Mouse (Mus musculus): ENCODE results near the gene Fscb. TPM values are rescaled to one million over a fixed set of nuclear protein-coding genes. Genes with fewer than 3 reads are reported as not detected.

Gene Fscb
- total RNA-seq (2021), result not detected
- long read RNA-seq, experiment 1, result 0 reads
- long read RNA-seq, experiment 2, result 0 reads

- no peak for DNase-seq (ENCODE audit: low spot score in 2 of 2)
These were observed at the start of gene Fscb for GRCm38 (mm10) chr12:64474590-64474989. Gene Fscb, minus strand, starts transcription at chr12:64474690.

GRCm38 (mm10) chr12:64516775-64517174 lies 42.3 kb upstream of the Fscb start:
- no peak for DNase-seq (ENCODE audit: low spot score in 2 of 2)

DNA sequence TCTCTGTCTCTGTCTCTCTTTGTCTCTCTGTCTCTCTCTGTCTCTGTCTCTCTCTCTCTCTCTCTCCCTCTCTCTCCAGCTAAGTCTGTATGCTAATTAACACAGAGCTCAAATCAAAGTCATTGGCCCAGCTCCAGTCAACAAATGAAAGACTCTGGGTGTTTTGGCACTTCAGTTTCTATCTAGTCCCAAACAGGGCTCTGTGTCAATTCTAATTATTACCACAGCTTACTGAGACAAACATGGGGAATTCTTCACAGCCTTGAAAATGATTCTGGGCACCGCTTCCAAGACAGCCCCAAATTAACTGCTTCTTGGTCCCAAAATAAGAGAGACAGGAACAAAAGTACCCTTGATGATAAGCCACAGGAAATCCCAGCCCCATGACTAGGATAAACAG lies 38.9 kb upstream of the Fscb start:
- DNase-seq (ENCODE audit: low spot score in 2 of 2), result no peak

DNA sequence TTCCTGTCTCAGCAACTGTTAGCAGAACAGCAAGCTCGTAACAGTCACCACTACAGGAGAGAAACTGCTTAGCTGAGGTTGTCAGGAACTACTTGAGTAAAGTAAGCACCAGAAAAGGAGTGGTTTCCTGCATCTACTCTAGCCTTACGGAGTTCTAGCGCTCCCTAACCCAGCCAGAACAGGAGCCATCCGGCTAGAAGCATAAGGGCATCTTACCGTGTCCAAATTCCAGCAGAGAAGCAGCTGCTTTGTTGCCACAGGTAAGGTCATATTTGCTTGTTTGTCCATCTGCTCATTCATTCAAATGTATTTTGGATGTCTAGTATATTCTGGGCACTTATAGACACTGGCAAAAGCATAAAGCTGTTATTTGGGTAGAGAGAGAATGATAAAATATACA lies 23.2 kb upstream of the Fscb start:
- no peak for DNase-seq (ENCODE audit: low spot score in 2 of 2)

- DNase-seq (ENCODE audit: low spot score in 2 of 2), result no peak
These were observed 875 bp downstream of the Fscb start for GRCm38 (mm10) chr12:64473615-64474014.

- DNase-seq (ENCODE audit: low spot score in 2 of 2), result no peak
These were observed 1.4 kb downstream of the Fscb start for GRCm38 (mm10) chr12:64473136-64473535.

DNA sequence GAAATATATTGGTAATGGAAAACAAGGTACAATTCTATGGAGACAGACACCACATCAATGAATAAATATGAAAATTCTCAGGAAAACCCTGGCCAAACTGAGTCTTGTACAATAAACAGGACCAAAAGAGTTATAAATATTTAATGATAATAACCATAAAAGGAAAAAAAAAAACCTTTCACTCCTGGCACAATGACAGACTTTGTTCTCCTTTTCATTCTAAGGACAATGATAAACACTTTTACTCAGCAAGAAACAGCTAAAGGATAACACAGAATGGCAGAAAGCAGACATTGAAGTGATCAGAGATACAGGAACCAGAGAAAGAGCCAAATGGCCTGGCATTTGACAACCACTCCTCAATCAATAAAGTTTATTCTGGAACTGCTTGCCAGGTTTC lies 19.3 kb downstream of the Fscb start:
- no peak for DNase-seq (ENCODE audit: low spot score in 2 of 2)

- no peak for DNase-seq (ENCODE audit: low spot score in 2 of 2)
These were observed 24.6 kb downstream of the Fscb start for GRCm38 (mm10) chr12:64449911-64450310.

DNA sequence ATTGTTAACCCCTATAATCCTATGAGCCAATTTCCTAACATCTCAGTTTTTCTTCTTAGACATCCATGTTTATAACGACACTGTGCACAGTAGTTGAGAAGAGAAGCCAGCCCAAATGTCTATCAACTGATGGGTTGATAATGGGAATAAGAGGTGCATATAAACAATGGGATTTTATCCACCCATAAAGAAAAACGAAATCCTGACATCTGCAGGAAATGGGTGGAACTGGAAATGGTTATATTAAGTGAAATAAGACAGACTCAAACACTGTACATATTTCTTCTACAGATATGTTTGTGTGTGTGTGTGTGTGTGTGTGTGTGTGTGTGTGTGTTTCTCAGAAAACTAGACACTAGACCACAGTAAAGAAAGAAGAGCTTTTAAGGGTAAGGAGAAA lies 37.8 kb downstream of the Fscb start:
- DNase-seq (ENCODE audit: low spot score in 2 of 2), result no peak

All from adrenal gland, adult 18-20 months (tissue).